Mouse (Mus musculus) neutrophil, adult 5-6 weeks (primary cell): ENCODE results near the gene 2010003K11Rik. TPM values are rescaled to one million over a fixed set of nuclear protein-coding genes. Genes with fewer than 3 reads are reported as not detected.

Experiments
- ATAC-seq: fragments of 151-379, 151-347 bp; 2 replicates; pipeline ENCODE4 v1.8.0; 2017; ENCODE audit warnings: mild to moderate bottlenecking, moderate TSS enrichment; ENCODE audit not compliant: insufficient number of reproducible peaks, poor library complexity, low FRiP score, severe bottlenecking; ENCODE audit errors: extremely low read depth
- total RNA-seq: library from RNA; stranded (forward); fragments of 200-1000 nt; gene quantifications from 2 replicates; pipeline ENCODE4 v1.2.3, GENCODE M21; 2017

2010003K11Rik gene
- total RNA-seq, result not detected in 2 replicates

DNA sequence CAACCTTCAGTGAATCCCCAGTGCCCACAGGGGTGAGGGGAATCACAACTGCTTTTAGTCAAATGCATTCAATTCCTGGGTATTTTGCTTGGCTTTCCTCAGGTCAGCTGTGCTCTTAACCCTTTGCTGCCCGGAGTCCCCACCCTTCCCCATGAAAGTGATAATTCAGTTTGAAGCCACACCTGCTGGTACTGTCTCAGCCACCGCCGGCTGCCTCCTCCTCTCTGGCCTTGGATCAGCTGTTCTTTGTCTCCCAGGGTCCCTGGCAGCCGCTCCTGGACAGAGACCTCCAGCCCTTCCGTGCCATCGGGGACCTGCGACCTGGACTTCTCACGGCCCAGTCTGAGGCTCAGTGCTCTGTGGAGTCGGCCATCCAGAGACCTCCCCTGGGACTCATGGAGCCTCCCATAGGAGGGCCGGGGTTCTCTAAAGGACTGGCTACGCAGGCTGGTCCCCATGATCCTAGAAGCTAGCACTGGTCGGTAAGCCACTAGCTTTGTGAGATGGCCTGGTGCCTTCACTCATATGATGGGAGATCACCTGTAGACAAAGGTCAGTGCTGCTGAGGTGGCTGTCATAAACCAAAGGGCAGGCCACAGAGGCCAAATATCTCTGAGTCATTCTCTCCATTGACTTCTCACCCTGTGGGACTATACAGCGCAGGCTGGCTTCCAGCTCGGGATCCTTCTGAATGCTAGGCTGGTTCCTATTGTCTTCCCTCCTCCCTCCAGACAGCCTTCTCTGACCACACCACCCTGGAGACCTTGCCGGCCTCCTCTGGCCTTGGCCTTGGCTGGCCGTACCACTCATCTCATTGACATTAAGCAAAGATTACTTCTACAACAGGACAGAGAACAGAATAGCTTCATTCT lies at the start of gene 2010003K11Rik:
TSS of gene 2010003K11Rik (minus strand) at position 522 of the 872 bp plus-strand sequence.
- ATAC-seq, result no peak

DNA sequence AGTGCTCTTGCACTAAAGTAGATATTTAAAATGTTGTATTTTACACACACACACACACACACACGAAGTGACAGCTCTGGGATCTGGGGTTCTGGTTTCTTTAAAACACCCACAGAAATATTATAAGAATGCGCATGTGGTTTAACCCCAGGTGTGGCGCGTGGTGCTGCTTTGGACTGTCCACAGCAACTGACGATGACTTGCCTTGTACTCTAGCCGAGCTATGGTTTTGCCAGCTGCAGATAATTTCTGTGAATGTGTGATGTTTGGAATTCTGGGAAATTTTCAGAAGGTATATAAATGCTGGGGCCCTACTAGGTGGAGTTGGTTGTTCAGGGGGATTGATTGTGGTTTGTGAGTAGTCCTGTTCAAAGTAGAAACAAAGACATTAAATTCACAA lies 49.4 kb upstream of the 2010003K11Rik start:
- ATAC-seq, result no peak

GRCm38 (mm10) chr19:4545841-4546240 lies 47.5 kb upstream of the 2010003K11Rik start:
- no peak for ATAC-seq

DNA sequence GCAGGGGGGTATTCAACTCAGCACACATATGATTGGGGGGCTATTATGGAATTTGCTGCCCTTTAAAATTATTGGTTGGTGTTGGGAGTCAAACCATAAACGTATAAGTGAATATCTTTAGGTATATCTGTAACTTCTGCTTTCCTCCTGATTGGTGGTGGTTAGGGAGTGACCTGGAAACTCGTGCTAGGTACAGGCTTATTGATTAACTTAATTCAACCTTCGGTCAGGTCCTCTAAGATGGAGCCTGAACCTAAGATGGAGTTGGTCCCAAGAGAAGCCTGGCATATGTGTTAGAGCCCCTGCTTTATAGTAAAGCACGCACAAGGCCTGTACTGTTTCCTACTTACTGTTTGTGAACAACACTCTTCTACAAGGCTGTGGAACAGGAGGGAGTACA lies 46.7 kb upstream of the 2010003K11Rik start:
- no peak for ATAC-seq

GRCm38 (mm10) chr19:4542081-4542480 lies 43.7 kb upstream of the 2010003K11Rik start:
- ATAC-seq, result no peak

DNA sequence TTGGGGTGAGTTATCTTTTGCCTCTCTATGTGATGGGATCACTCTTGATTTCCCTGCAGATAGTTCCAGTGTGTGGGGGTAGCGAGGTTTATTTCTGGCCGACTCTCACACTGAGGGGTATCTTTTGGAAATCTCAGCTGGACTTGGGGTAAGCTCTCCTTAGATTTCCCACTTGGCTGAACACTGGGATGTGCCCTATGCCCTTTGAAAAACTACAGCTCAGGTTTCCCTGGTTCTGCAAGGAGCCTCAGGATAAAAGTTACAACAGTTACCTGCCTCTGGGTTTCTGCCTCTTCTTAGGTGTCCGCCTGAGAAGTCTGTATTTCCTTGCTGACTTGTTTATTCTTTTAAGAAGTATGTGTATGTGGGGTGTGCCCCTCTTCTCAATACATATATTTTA lies 42.6 kb upstream of the 2010003K11Rik start:
- no peak for ATAC-seq

DNA sequence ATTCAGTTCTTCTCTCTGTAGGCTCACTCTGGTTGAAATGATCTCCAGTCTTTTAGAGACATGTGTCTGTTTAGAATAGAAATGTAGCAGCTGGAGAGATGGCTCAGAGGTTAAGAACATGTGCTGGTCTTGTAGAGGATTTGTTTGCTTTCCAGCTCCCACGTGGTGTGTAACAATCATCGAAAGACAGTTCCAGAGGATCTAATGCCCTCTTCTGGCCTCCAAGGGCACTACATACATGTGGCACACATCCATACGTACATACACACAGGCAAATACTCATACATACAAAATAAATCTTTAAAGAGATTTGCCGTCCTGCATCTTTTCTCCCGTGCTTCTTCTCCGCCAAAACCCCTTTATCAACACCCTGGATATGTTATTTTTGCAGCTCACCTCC lies 41.9 kb upstream of the 2010003K11Rik start:
- no peak for ATAC-seq

DNA sequence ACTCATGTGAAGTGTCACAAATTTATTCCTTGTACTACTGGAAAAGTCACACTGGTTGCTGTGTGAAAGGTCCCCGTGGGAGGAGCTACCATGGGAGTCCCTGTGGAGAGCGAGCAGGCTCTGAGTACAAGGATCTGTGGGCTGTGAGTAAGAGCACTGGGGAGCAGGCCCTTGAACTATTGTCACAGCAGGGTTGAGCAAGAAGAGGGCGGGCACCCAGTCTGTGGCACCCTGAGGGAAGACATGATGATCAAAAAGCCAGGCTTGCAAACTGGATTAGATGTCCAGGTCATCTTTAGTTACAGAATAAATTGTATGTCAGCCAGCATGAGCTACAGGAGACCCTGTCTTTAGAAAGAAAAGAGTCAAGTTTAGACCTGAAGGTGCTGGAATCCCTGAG lies 38.2 kb upstream of the 2010003K11Rik start:
- no peak for ATAC-seq

GRCm38 (mm10) chr19:4535922-4536321 lies 37.5 kb upstream of the 2010003K11Rik start:
- ATAC-seq, result no peak

GRCm38 (mm10) chr19:4534646-4535045 lies 36.3 kb upstream of the 2010003K11Rik start:
- ATAC-seq, result no peak

- no peak for ATAC-seq
Measured at GRCm38 (mm10) chr19:4521426-4522050, 23.2 kb upstream of the 2010003K11Rik start.

- ATAC-seq, result no peak
Measured at GRCm38 (mm10) chr19:4517483-4517882, 19.1 kb upstream of the 2010003K11Rik start.

- no peak for ATAC-seq
Measured at GRCm38 (mm10) chr19:4516288-4516687, 17.9 kb upstream of the 2010003K11Rik start.

- no peak for ATAC-seq
Measured at GRCm38 (mm10) chr19:4515746-4516145, 17.4 kb upstream of the 2010003K11Rik start.

GRCm38 (mm10) chr19:4513236-4513858 lies 15.0 kb upstream of the 2010003K11Rik start:
- ATAC-seq, result no peak

DNA sequence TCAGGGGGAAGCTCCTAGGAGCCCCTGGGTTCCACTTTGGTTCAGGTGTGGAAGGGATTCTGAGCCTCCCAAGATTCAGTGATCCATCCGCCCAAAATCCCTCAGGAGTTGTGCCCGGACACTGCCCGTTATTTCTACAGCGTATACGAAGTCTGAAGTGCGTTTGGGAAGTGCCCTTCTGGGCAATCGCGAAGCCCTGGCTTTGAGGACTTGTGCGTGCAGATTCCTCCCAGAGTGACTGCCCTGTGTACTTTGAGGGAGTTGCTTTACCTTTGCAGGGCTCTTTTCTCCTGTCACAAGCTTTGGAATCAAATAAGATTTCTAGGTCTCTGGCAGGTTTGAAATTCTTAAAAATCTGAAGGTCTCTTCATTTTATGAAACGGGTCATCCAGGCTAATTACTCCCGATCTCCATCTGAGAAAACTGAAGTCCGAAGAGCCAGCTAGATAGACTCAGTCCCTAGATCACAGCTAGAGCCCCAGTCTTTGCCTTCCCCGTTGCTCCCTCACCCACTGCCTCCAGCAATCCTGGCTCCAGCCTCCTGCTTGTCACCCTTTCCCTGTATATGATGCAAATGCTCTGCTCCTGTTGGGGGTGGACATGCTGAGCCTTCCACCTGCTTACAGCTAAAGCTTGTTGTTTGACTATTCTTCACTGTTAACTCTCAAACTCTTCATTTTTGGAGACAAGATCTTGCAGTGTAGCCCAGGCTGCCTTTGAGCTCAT lies 12.9 kb upstream of the 2010003K11Rik start:
- ATAC-seq, result no peak

GRCm38 (mm10) chr19:4509986-4510963 lies 11.9 kb upstream of the 2010003K11Rik start, which contains the start of gene Pcx:
Pcx (plus strand) TSS chr19:4510472.
- ATAC-seq, result peak; percentile 91

GRCm38 (mm10) chr19:4507746-4508145 lies 9.4 kb upstream of the 2010003K11Rik start:
- no peak for ATAC-seq
